Mouse (Mus musculus): ENCODE data around the gene Ipo9. TPM values are rescaled to one million over a fixed set of nuclear protein-coding genes. Genes with fewer than 3 reads are reported as not detected.

The Ipo9 gene
- polyA plus RNA-seq (2015; fragmentation: Nextera tagmentation; extraction: Ambion mirVana): 21.4 and 22.2 TPM in 2 replicates

DNA sequence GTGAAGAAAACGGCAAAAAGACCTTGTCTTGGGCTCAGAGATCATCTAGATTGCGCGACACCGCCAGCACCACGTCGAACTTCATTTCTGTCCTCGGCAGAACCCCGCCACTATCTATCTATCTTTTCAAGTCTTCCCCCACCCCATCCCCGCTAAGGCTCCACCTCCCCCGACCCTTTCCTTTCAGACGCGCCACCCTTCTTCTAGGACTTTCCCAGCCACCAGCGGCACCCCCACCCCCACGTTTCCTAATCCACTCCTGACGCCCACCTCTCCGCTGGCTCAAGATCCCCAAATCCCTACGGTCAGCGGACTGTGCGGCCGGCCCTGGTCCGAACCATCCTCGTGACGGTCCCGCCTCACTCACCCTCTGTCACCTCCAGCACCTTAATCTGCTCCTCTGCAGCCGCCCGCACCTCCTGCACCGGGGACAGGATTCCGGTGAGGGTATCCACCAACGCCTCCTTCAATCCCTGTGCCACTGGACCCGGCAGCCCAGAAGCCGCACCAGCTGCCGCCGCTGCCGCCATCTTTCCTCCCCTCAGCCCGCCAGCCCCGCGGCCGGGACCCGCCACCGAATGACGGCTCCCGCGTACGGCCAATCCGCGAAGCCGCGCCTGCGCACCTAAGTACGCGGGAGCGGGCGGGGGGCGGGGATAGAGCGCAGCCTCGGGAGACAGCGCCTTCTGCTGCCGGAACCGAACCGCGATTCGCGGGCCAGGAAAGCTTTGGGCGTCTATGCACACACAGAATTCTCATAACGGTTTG is at the start of gene Ipo9:
TSS of gene Ipo9 (minus strand) at position 599 of the 768 bp plus-strand sequence.
- under 1% methylated on average over 65 of the region's 65 CpGs for WGBS
- peak; percentile 88 for TF ChIP-seq CTCF (IDR thresholded peaks at IDR 0.05; ENCODE audit: low read depth)
- H3K4me2 ChIP-seq (replicated peaks; ENCODE audit: low read depth): peak within 1 kb of the TSS; percentile 71
- H3K27me3 ChIP-seq (replicated peaks; ENCODE audit: control insufficient read depth, insufficient read depth, low read length): no peaks in the 10 kb centered on the region
- peak within 1 kb of the TSS; percentile 42; the same call in 1 of the 2 replicates for H3K27ac ChIP-seq (ENCODE audit: low read depth, low read length)
- H3K4me3 ChIP-seq (ENCODE audit: low read depth, low read length): peak within 1 kb of the TSS; percentile 98
- H3K4me1 ChIP-seq (replicated peaks; ENCODE audit: control insufficient read depth, insufficient read depth, low read length): no peaks in the 10 kb centered on the region; the same call in 1 of the 2 replicates
- no peaks in the 10 kb centered on the region for H3K9me3 ChIP-seq (ENCODE audit: control insufficient read depth)
- ATAC-seq: peak; percentile 95
- no peaks in the 10 kb centered on the region; the same call in 1 of the 2 replicates for H3K36me3 ChIP-seq (ENCODE audit: control insufficient read depth, insufficient read depth)
- peak within 1 kb of the TSS; percentile 88 for H3K9ac ChIP-seq (ENCODE audit: low read depth, low read length)

DNA sequence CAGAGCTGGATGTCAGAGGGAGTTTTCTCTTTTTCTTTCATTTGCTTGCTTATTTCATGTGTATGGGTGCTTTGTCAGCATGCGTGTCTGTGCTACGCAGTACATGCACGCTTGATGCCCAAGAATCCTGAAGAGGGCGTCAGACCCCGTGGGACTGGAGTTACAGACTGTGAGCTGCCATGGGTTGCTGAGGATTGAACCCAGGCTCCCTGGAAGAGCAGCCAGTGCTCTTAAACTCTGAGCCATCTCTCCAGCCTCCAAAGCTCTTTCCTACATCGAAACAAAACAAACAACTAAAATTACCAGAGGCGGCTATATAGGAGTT is 45.2 kb upstream of the Ipo9 start:
- Histone ChIP-seq H3K4me1 (replicated peaks; ENCODE audit: control insufficient read depth, insufficient read depth, low read length) (no peaks in the 10 kb centered on the region), H3K9me3 (ENCODE audit: control insufficient read depth) (no peaks in the 10 kb centered on the region), H3K9ac (ENCODE audit: low read depth, low read length) (no peak overlapping the region), H3K27me3 (replicated peaks; ENCODE audit: control insufficient read depth, insufficient read depth, low read length) (no peaks in the 10 kb centered on the region), H3K27ac (ENCODE audit: low read depth, low read length) (no peak overlapping the region), H3K4me2 (replicated peaks; ENCODE audit: low read depth) (no peak overlapping the region), H3K36me3 (ENCODE audit: control insufficient read depth, insufficient read depth) (peaks cover 12% of the 10 kb centered on the region; the same call in 1 of the 2 replicates), H3K4me3 (ENCODE audit: low read depth, low read length) (no peak overlapping the region)
- ATAC-seq: no peak
- 90% methylated on average over 7 of the region's 7 CpGs for WGBS
- TF ChIP-seq CTCF (IDR thresholded peaks at IDR 0.05; ENCODE audit: low read depth): peak; percentile 20; the same call in 1 of the 2 replicates

DNA sequence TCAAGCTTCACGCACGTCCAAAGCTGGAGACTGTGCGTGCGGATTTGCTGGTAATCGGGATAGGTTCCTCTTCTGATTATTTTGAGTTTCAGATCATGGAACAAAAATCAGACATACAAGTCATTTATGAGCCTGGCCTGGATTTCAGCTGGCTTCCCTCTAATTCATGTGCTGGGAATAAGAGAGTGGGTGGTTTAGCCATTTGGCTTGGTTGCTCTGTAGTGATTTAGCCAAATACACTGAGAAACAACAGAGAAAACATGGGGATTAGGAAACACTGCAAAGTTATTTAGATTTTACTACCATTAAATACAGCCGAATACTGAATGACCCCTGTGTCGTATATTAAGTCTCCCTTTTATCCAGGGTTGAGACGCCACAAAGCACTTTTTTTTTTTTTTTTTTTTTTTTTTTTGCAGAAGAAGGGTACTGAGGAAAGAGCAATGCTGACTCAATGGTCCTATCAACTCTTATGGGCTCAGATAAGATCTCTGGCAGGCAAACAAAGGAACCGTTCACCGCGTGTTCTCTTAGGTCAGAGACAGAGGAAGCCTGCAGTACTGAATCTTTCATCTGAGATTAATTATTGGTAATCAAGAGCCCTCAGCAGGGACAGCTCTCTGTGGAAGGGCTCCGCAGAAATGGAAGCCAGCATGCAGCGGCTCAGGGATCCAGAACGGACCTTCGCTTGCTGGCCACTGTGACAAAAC is 44.7 kb upstream of the Ipo9 start:
- no peaks in the 10 kb centered on the region for H3K27me3 ChIP-seq (replicated peaks; ENCODE audit: control insufficient read depth, insufficient read depth, low read length)
- no peak overlapping the region for H3K27ac ChIP-seq (ENCODE audit: low read depth, low read length)
- H3K4me3 ChIP-seq (ENCODE audit: low read depth, low read length): no peak overlapping the region
- ATAC-seq: no peak
- H3K4me2 ChIP-seq (replicated peaks; ENCODE audit: low read depth): no peak overlapping the region
- TF ChIP-seq CTCF (IDR thresholded peaks at IDR 0.05; ENCODE audit: low read depth): no peak
- no peaks in the 10 kb centered on the region for H3K9me3 ChIP-seq (ENCODE audit: control insufficient read depth)
- 72% methylated on average over 15 of the region's 15 CpGs for WGBS
- H3K9ac ChIP-seq (ENCODE audit: low read depth, low read length): no peak overlapping the region
- H3K4me1 ChIP-seq (replicated peaks; ENCODE audit: control insufficient read depth, insufficient read depth, low read length): no peaks in the 10 kb centered on the region
- peaks cover 18% of the 10 kb centered on the region; the same call in 1 of the 2 replicates for H3K36me3 ChIP-seq (ENCODE audit: control insufficient read depth, insufficient read depth)

DNA sequence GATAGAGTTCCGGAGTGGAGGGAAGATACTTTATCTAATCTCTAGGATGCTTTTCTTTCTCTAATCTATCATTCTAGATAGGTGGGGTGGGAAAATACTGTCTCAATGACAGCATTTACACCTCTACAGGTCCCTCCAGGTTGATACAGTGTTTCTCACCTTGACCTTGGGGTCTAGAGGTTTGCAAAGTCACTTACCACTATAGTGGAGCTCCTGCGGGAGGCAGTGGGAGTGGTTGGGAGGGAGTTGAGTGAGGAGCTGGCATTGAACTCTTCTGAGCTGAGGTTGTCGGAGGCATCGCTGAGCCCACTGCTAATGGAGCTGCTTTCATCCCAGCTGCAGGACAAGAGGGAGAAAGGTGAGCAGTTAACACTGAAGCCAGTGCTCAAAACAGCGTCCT is 42.2 kb upstream of the Ipo9 start:
- H3K36me3 ChIP-seq (ENCODE audit: control insufficient read depth, insufficient read depth): peaks cover 24% of the 10 kb centered on the region; the same call in 1 of the 2 replicates

DNA sequence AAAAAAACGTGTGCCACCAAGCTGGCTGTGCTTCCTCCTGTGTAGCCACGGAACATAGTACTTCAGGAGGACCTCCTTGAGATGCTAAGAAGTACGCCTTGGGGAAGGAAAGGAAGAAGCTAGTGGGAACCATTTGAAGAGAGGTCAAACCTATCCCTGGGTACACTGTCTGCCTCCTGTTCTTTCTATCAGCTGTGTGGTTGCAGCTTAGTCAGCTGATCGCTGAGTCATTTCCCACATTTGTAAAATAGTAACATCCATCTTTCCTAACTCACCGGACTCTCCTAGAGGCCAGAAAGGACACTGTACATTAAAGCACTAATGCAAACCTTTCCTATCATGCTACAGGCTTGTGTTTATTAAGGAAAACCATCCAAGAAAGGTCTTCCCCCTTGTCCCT is 41.4 kb upstream of the Ipo9 start:
- no peaks in the 10 kb centered on the region for H3K4me1 ChIP-seq (replicated peaks; ENCODE audit: control insufficient read depth, insufficient read depth, low read length)
- ATAC-seq: no peak
- no peaks in the 10 kb centered on the region for H3K9me3 ChIP-seq (ENCODE audit: control insufficient read depth)
- no peaks in the 10 kb centered on the region for H3K27me3 ChIP-seq (replicated peaks; ENCODE audit: control insufficient read depth, insufficient read depth, low read length)
- H3K4me3 ChIP-seq (ENCODE audit: low read depth, low read length): no peak overlapping the region
- no peak overlapping the region for H3K27ac ChIP-seq (ENCODE audit: low read depth, low read length)
- H3K9ac ChIP-seq (ENCODE audit: low read depth, low read length): no peak overlapping the region
- peaks cover 24% of the 10 kb centered on the region; the same call in 1 of the 2 replicates for H3K36me3 ChIP-seq (ENCODE audit: control insufficient read depth, insufficient read depth)
- WGBS: 76% methylated on average over 5 of the region's 5 CpGs
- H3K4me2 ChIP-seq (replicated peaks; ENCODE audit: low read depth): no peak overlapping the region
- no peak for TF ChIP-seq CTCF (IDR thresholded peaks at IDR 0.05; ENCODE audit: low read depth)

More for the DNA sequence above, 42.2 kb upstream of the Ipo9 start:
- ATAC-seq: no peak
- Histone ChIP-seq H3K4me3 (ENCODE audit: low read depth, low read length) (no peak overlapping the region), H3K4me2 (replicated peaks; ENCODE audit: low read depth) (no peak overlapping the region), H3K4me1 (replicated peaks; ENCODE audit: control insufficient read depth, insufficient read depth, low read length) (no peaks in the 10 kb centered on the region), H3K9ac (ENCODE audit: low read depth, low read length) (no peak overlapping the region), H3K27ac (ENCODE audit: low read depth, low read length) (no peak overlapping the region), H3K9me3 (ENCODE audit: control insufficient read depth) (no peaks in the 10 kb centered on the region), H3K27me3 (replicated peaks; ENCODE audit: control insufficient read depth, insufficient read depth, low read length) (no peaks in the 10 kb centered on the region)
- TF ChIP-seq CTCF (IDR thresholded peaks at IDR 0.05; ENCODE audit: low read depth): no peak
- whole genome bisulfite sequencing: 68% methylated on average over 5 of the region's 5 CpGs

DNA sequence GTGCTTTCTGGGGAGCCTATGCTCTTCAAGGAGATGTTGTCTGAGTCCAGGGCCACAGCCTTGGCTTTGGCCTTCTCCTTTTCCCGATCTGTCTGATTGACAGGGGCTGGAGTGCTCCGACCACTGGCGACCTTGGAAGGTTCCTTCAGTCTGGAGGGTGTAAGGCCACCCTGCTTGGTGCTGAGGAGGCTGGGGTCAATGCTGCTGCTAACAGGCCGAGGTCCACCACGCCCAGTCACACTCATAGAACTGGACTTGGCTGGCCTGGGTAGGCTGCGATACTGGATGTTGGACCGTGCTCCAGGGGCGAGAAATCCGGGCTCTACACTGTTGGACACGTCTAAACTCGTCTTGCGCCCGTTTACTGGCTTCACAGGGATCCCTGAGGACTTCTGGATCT is 40.2 kb upstream of the Ipo9 start:
- WGBS: 93% methylated on average over 13 of the region's 13 CpGs
- TF ChIP-seq CTCF (IDR thresholded peaks at IDR 0.05; ENCODE audit: low read depth): no peak
- ATAC-seq: no peak
- no peak overlapping the region for H3K27ac ChIP-seq (ENCODE audit: low read depth, low read length)
- H3K27me3 ChIP-seq (replicated peaks; ENCODE audit: control insufficient read depth, insufficient read depth, low read length): no peaks in the 10 kb centered on the region
- H3K9me3 ChIP-seq (ENCODE audit: control insufficient read depth): no peaks in the 10 kb centered on the region
- peaks cover 34% of the 10 kb centered on the region for H3K36me3 ChIP-seq (ENCODE audit: control insufficient read depth, insufficient read depth)
- H3K9ac ChIP-seq (ENCODE audit: low read depth, low read length): no peak overlapping the region
- H3K4me1 ChIP-seq (replicated peaks; ENCODE audit: control insufficient read depth, insufficient read depth, low read length): no peaks in the 10 kb centered on the region
- H3K4me2 ChIP-seq (replicated peaks; ENCODE audit: low read depth): no peak overlapping the region
- no peak overlapping the region for H3K4me3 ChIP-seq (ENCODE audit: low read depth, low read length)
